Mouse (Mus musculus) T-cell, adult 2 months (primary cell): ENCODE results near the gene Pold4.

Experiments used
- DNase-seq: peaks from one replicate; pipeline ENCODE4 v3.0.0; 2022; ENCODE audit warnings: low spot score

Pold4 gene

GRCm38 (mm10) chr19:4268566-4269361 is 37.1 kb downstream of the Pold4 start, which contains the start of gene Ssh3:
TSS of gene Ssh3 (minus strand) at chr19:4269180.
- DNase-seq = peak; percentile 63

GRCm38 (mm10) chr19:4270187-4270586 is 38.5 kb downstream of the Pold4 start:
- DNase-seq = no peak

- no peak for DNase-seq
Measured at GRCm38 (mm10) chr19:4270972-4271371, 39.3 kb downstream of the Pold4 start.

- peak; percentile 44 for DNase-seq
Measured at GRCm38 (mm10) chr19:4279487-4279886, 47.8 kb downstream of the Pold4 start.

- DNase-seq = no peak
Measured at GRCm38 (mm10) chr19:4280425-4280824, 48.7 kb downstream of the Pold4 start.

- DNase-seq = peak; percentile 92
Measured at GRCm38 (mm10) chr19:4282898-4283553, 51.3 kb downstream of the Pold4 start, which contains the start of gene Ankrd13d. TSS of gene Ankrd13d (minus strand) at chr19:4283137.
